Mouse (Mus musculus): ENCODE measurements around the gene Mapk11. TPM values are rescaled to one million over a fixed set of nuclear protein-coding genes. Genes with fewer than 3 reads are reported as not detected.

The Mapk11 gene
- polyA plus RNA-seq (2015; fragmentation: Nextera tagmentation; extraction: Ambion mirVana), result 10.7 and 12.7 TPM in 2 replicates

- Histone ChIP-seq H3K27me3 (peaks cover 28% of the 10 kb centered on the region), H3K36me3 (peaks cover 11% of the 10 kb centered on the region)
- WGBS, result 1% methylated on average over 58 of the region's 61 CpGs
These were observed at the start of gene Mapk11 for GRCm38 (mm10) chr15:89149271-89150040. Gene Mapk11 (minus strand): TSS chr15:89149628.

GRCm38 (mm10) chr15:89197056-89197455 lies 47.6 kb upstream of the Mapk11 start:
- peak overlapping the region; percentile 71 for H3K4me2 ChIP-seq (replicated peaks)
- no peak overlapping the region for H3K9ac ChIP-seq
- H3K4me1 ChIP-seq, result peaks cover 14% of the 10 kb centered on the region
- H3K36me3 ChIP-seq, result no peaks in the 10 kb centered on the region
- peak overlapping the region; percentile 100 for H3K27ac ChIP-seq (replicated peaks)
- 67% methylated on average over 15 of the region's 15 CpGs for WGBS
- ATAC-seq (ENCODE audit: insufficient number of reproducible peaks, low FRiP score, low TSS enrichment, low read depth), result no peak
- H3K27me3 ChIP-seq, result no peaks in the 10 kb centered on the region
- H3K4me3 ChIP-seq (replicated peaks), result peak overlapping the region; percentile 95
- no peaks in the 10 kb centered on the region for H3K9me3 ChIP-seq (replicated peaks)

More at GRCm38 (mm10) chr15:89149271-89150040, at the start of gene Mapk11:
- ATAC-seq (ENCODE audit: insufficient number of reproducible peaks, low FRiP score, low TSS enrichment, low read depth), result peak; percentile 58
- H3K9ac ChIP-seq, result peak within 1 kb of the TSS; percentile 54
- H3K4me2 ChIP-seq (replicated peaks), result peak within 1 kb of the TSS; percentile 81
- H3K9me3 ChIP-seq (replicated peaks), result no peaks in the 10 kb centered on the region
- peaks cover 40% of the 10 kb centered on the region for H3K4me1 ChIP-seq
- H3K27ac ChIP-seq (replicated peaks), result peak within 1 kb of the TSS; percentile 48; the same call in 1 of the 2 replicates
- H3K4me3 ChIP-seq (replicated peaks), result peak within 1 kb of the TSS; percentile 68

GRCm38 (mm10) chr15:89196313-89196706 lies 46.9 kb upstream of the Mapk11 start, which contains the start of gene Dennd6b:
Gene Dennd6b (minus strand): TSS chr15:89196496.
- Histone ChIP-seq H3K9ac (peak within 1 kb of the TSS; percentile 99), H3K36me3 (no peaks in the 10 kb centered on the region), H3K4me2 (replicated peaks) (peak within 1 kb of the TSS; percentile 71), H3K4me1 (peaks cover 14% of the 10 kb centered on the region), H3K27ac (replicated peaks) (peak within 1 kb of the TSS; percentile 100), H3K4me3 (replicated peaks) (peak within 1 kb of the TSS; percentile 95), H3K9me3 (replicated peaks) (no peaks in the 10 kb centered on the region), H3K27me3 (no peaks in the 10 kb centered on the region)
- 0% methylated on average over 38 of the region's 38 CpGs for WGBS
- ATAC-seq (ENCODE audit: insufficient number of reproducible peaks, low FRiP score, low TSS enrichment, low read depth), result peak; percentile 98

- under 1% methylated on average over 25 of the region's 25 CpGs for WGBS
- Histone ChIP-seq H3K4me2 (replicated peaks) (peak overlapping the region; percentile 71), H3K27me3 (no peaks in the 10 kb centered on the region), H3K4me3 (replicated peaks) (peak overlapping the region; percentile 95), H3K4me1 (peaks cover 14% of the 10 kb centered on the region), H3K36me3 (no peaks in the 10 kb centered on the region), H3K9me3 (replicated peaks) (no peaks in the 10 kb centered on the region), H3K9ac (peak overlapping the region; percentile 99), H3K27ac (replicated peaks) (peak overlapping the region; percentile 100)
- peak; percentile 95 for ATAC-seq (ENCODE audit: insufficient number of reproducible peaks, low FRiP score, low TSS enrichment, low read depth)
These were observed 46.4 kb upstream of the Mapk11 start for GRCm38 (mm10) chr15:89195690-89196312.

- Histone ChIP-seq H3K27ac (replicated peaks) (peak overlapping the region; percentile 100), H3K9me3 (replicated peaks) (no peaks in the 10 kb centered on the region), H3K27me3 (no peaks in the 10 kb centered on the region), H3K36me3 (0 out of 2 replicates have a peak, but pooled peaks cover 3% of the 10 kb centered on the region), H3K4me1 (peaks cover 14% of the 10 kb centered on the region), H3K4me2 (replicated peaks) (peak overlapping the region; percentile 71), H3K4me3 (replicated peaks) (peak overlapping the region; percentile 95), H3K9ac (peak overlapping the region; percentile 99; the same call in 1 of the 2 replicates)
- WGBS, result 26% methylated on average over 6 of the region's 6 CpGs
- ATAC-seq (ENCODE audit: insufficient number of reproducible peaks, low FRiP score, low TSS enrichment, low read depth), result no peak
These were observed 45.8 kb upstream of the Mapk11 start for GRCm38 (mm10) chr15:89195261-89195681.

GRCm38 (mm10) chr15:89184937-89185227 lies 35.5 kb upstream of the Mapk11 start:
- peaks cover 19% of the 10 kb centered on the region for H3K4me1 ChIP-seq
- no peak overlapping the region for H3K4me3 ChIP-seq (replicated peaks)
- no peak overlapping the region for H3K27ac ChIP-seq (replicated peaks)
- no peak overlapping the region for H3K4me2 ChIP-seq (replicated peaks)
- H3K27me3 ChIP-seq, result no peaks in the 10 kb centered on the region
- no peak for ATAC-seq (ENCODE audit: insufficient number of reproducible peaks, low FRiP score, low TSS enrichment, low read depth)
- H3K9me3 ChIP-seq (replicated peaks), result no peaks in the 10 kb centered on the region
- WGBS, result 80% methylated on average over 5 of the region's 5 CpGs
- no peak overlapping the region for H3K9ac ChIP-seq
- H3K36me3 ChIP-seq, result peaks cover 7% of the 10 kb centered on the region; the same call in 1 of the 2 replicates

- no peak for ATAC-seq (ENCODE audit: insufficient number of reproducible peaks, low FRiP score, low TSS enrichment, low read depth)
- Histone ChIP-seq H3K27me3 (no peaks in the 10 kb centered on the region), H3K4me1 (peaks cover 24% of the 10 kb centered on the region), H3K9me3 (replicated peaks) (no peaks in the 10 kb centered on the region), H3K36me3 (peaks cover 4% of the 10 kb centered on the region; the same call in 1 of the 2 replicates), H3K27ac (replicated peaks) (no peak overlapping the region), H3K4me3 (replicated peaks) (no peak overlapping the region), H3K9ac (no peak overlapping the region), H3K4me2 (replicated peaks) (no peak overlapping the region)
- WGBS, result 47% methylated on average over 5 of the region's 5 CpGs
These were observed 34.9 kb upstream of the Mapk11 start for GRCm38 (mm10) chr15:89184141-89184936.

GRCm38 (mm10) chr15:89182842-89183241 lies 33.4 kb upstream of the Mapk11 start:
- no peaks in the 10 kb centered on the region for H3K27me3 ChIP-seq
- no peaks in the 10 kb centered on the region for H3K36me3 ChIP-seq
- H3K4me2 ChIP-seq (replicated peaks), result no peak overlapping the region
- no peak for ATAC-seq (ENCODE audit: insufficient number of reproducible peaks, low FRiP score, low TSS enrichment, low read depth)
- no peak overlapping the region for H3K4me3 ChIP-seq (replicated peaks)
- 50% methylated on average over 5 of the region's 5 CpGs for WGBS
- H3K9ac ChIP-seq, result no peak overlapping the region
- H3K9me3 ChIP-seq (replicated peaks), result no peaks in the 10 kb centered on the region
- H3K27ac ChIP-seq (replicated peaks), result no peak overlapping the region
- peaks cover 39% of the 10 kb centered on the region for H3K4me1 ChIP-seq

GRCm38 (mm10) chr15:89182328-89182741 lies 32.9 kb upstream of the Mapk11 start:
- ATAC-seq (ENCODE audit: insufficient number of reproducible peaks, low FRiP score, low TSS enrichment, low read depth), result no peak
- no peaks in the 10 kb centered on the region for H3K9me3 ChIP-seq (replicated peaks)
- 29% methylated on average over 6 of the region's 6 CpGs for WGBS
- no peak overlapping the region for H3K9ac ChIP-seq
- H3K4me1 ChIP-seq, result peaks cover 44% of the 10 kb centered on the region
- H3K4me3 ChIP-seq (replicated peaks), result no peak overlapping the region
- peak overlapping the region; percentile 53 for H3K27ac ChIP-seq (replicated peaks)
- H3K27me3 ChIP-seq, result no peaks in the 10 kb centered on the region
- H3K4me2 ChIP-seq (replicated peaks), result no peak overlapping the region
- no peaks in the 10 kb centered on the region for H3K36me3 ChIP-seq

- Histone ChIP-seq H3K4me3 (replicated peaks) (peak overlapping the region; percentile 72), H3K9ac (no peak overlapping the region; the same call in 1 of the 2 replicates), H3K4me2 (replicated peaks) (peak overlapping the region; percentile 81), H3K36me3 (no peaks in the 10 kb centered on the region), H3K9me3 (replicated peaks) (no peaks in the 10 kb centered on the region), H3K4me1 (peaks cover 51% of the 10 kb centered on the region), H3K27ac (replicated peaks) (peak overlapping the region; percentile 92), H3K27me3 (no peaks in the 10 kb centered on the region)
- no peak for ATAC-seq (ENCODE audit: insufficient number of reproducible peaks, low FRiP score, low TSS enrichment, low read depth)
- 64% methylated on average over 10 of the region's 10 CpGs for WGBS
These were observed 32.3 kb upstream of the Mapk11 start for GRCm38 (mm10) chr15:89181561-89182270.
